Mouse (Mus musculus): ENCODE data around the gene Gprin2.
A peak's percentile ranks its signal among the peaks of the same experiment; 100 is the strongest.

Gprin2 gene

DNA sequence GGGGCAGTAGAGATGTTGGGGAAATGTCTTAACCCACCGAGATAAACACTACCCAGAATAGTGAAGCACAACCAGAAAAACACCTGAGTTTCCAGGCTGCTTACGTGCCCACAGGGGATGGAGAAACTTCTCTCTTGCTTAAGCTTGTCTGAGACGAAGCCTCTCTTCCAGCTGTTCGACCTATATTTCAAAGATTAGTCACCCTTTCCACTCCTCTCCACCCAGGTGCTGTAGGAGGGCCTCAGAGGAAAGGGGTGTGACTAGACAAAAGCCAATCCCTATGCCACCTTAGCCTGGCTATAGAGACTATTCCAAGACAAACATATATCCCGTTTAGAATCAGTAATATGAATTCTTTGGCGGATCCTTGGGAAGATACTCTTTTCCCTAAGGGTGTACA lies 6.5 kb upstream of the Gprin2 start:
- DNase-seq (ENCODE audit: low spot score in 2 of 2): no peak

GRCm38 (mm10) chr14:34200738-34201230 lies 669 bp downstream of the Gprin2 start:
- DNase-seq (ENCODE audit: low spot score in 2 of 2): no peak

DNA sequence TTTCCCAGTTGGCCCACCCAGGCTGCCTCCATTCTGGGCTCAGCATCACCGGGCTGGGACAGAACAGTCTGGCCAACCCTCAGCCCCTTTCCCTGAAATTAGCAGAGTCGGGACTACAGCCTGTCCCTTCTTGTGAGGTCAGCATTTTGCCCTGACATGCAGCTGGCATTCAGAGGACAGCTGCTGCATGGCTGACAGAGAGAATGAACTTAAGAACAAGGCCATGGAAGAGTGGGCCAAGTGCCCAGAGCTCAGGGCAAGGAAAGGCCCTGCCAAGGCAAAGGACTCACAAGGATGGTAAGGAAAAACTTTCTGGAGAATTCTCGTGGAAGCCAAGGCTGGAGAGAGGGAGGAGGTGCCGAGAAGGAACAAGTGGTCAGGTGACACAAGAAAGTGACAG lies 4.7 kb downstream of the Gprin2 start:
- no peak for DNase-seq (ENCODE audit: low spot score in 2 of 2)

DNA sequence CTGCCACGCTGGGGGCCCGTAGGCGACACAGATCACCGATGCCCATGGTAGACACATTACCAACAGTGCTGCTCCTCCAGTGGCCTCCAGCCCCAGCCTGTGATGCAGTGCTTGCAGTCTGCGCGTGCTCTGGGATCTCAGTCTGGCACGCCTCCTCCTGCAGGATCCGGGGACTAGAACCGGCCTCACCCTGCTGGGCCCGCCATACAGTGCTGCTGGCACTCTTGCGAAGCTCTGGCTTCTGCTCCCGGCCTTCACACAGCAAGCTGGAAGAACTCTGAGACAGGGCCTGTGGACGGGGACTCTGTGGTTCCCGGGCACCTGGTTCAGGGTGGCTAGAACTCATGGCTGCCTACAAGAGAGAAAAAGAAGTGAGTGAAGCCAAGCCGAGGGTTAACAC lies 6.0 kb downstream of the Gprin2 start:
- no peak for DNase-seq (ENCODE audit: low spot score in 2 of 2)

GRCm38 (mm10) chr14:34193879-34194278 lies 7.6 kb downstream of the Gprin2 start:
- DNase-seq (ENCODE audit: low spot score in 2 of 2): no peak

DNA sequence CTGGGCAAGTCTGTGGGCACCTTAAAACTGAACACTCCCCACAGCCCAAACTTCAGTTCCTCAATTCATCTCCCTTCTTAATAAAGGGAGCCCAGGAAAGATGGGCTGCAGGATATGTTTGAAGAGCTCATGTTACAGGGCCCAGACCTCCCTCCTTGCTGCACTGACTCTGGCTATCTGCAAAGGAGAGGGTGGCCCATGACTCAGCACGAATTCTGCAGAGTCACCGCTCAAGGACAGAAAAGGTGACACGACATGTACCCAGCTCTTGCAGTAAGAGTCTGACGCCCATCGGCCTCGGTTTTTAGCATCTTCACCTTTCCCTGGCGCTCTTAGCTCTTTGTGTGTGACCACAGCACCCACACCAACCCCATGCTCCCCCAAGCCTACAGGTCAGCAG lies 11.1 kb downstream of the Gprin2 start:
- no peak for DNase-seq (ENCODE audit: low spot score in 2 of 2)

GRCm38 (mm10) chr14:34188629-34189028 lies 12.8 kb downstream of the Gprin2 start:
- DNase-seq (ENCODE audit: low spot score in 2 of 2): peak in 1 of 2 experiments; percentile 16

DNA sequence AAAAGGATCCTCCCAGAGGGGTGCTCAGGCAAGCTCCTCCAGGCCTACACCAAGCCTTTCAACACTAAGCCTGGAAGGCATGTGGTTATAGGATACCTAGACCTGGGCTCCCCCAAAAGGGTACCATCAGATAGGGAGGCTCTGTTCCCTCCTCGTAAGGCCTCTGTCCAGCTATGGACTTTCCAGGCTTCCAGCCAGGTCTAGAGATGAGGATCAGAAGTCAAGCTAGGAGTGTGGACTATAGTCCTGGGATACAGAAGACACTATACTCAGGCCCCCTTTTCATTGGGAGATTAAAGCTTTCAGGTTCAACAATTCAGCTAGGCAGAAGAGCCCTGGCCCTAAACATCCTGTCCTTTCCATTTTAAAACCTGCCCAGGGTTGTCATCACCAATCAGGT lies 18.4 kb downstream of the Gprin2 start:
- no peak for DNase-seq (ENCODE audit: low spot score in 2 of 2)

DNA sequence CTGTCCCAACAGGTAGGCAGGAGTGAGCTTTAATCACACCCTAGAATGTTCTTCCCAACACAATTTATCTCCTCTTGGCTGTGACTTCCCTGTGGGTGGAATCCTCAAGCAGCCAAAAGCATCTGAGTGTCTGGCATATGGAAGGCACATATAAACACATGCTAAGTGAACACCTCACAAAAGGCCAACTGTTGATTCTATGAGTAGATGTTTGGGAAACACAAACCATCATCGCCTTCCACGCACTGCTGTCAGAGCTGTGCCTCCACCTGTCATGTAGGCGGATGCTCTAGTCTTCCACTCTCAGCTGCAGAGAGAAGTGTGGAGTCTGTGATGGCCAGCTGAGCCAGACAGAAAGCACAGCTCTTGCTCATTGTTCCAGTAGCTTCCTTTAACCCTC lies 22.1 kb downstream of the Gprin2 start:
- peak; percentile 24 to 50 for DNase-seq (ENCODE audit: low spot score in 2 of 2)

DNA sequence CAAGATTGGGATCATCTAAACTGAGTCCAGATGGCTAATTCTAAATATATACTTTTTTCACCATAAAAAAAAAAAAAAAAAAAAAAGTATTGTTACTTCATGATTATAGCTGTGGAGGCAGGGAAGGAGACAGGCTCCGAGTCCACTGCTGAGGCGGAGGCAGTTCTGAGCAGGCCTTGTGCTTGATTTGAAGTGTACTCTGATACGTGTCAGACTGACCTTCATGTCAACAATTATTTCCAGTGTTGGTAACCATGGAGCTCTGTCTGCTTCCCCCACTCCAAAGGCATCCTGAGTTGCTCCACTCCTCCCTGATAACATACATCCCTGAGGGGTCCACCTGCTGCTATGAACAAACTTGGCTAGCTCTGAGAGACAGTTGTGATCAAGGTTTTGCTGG lies 30.3 kb downstream of the Gprin2 start:
- DNase-seq (ENCODE audit: low spot score in 2 of 2): no peak

DNA sequence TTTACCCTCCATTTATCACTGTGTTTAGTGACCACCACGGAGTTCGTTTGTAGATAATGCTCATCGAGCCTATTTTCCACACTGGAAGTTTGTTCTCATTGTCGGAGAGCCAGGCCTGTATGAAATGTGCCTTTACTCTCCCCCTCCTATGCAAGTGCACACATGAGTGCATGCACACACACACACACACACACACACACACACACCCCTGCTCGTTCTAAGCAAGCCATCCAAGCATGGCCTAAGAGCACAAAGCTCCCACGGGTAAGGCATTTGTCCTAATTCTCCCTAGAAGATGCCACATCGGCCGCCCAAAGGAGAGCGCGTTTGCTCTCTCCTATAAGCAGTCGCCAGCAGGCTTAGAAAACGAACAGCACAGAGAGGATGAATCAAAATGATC lies 45.7 kb downstream of the Gprin2 start:
- DNase-seq (ENCODE audit: low spot score in 2 of 2): no peak

DNA sequence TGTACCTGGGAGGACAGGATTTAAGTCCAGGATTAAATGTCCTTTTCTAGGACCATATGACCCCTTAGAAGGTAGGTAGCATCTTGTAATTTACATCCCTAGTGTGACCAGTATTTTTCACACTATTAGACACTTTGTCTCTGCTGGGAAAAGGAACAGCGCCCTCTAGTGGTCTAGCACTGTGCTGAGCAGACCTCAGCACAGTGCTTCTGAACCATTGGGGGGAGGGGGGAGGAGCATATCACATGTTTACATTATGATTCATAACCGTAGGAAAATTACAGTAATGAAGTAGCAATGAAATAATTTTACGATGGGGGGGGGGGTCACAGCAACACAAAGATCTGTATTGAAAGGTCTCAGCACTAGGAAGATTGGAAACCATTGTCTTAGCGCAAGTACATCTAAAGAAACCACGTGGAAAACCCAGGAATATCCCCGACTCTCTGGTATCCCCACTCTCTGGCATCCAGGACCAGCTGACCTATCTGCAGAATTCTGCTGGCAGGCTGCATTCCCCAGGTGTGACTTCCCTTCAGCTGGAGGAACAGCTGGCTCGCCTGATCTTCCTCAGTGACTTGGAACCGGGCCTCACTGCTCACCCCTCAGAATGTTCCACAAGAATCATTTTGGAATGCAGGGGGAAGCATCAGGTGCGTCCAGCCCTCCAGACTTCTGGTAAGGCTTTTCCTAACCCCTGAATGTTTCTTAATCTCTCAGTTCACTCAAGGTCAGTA lies 46.7 kb downstream of the Gprin2 start:
- no peak for DNase-seq (ENCODE audit: low spot score in 2 of 2)

GRCm38 (mm10) chr14:34152342-34152741 lies 49.1 kb downstream of the Gprin2 start, which contains the start of gene Npy4r:
Gene Npy4r, minus strand, starts transcription at chr14:34152489.
- no peak for DNase-seq (ENCODE audit: low spot score in 2 of 2)

- DNase-seq (ENCODE audit: low spot score in 2 of 2): no peak
These were observed 58.5 kb downstream of the Gprin2 start for GRCm38 (mm10) chr14:34142915-34143314.

DNA sequence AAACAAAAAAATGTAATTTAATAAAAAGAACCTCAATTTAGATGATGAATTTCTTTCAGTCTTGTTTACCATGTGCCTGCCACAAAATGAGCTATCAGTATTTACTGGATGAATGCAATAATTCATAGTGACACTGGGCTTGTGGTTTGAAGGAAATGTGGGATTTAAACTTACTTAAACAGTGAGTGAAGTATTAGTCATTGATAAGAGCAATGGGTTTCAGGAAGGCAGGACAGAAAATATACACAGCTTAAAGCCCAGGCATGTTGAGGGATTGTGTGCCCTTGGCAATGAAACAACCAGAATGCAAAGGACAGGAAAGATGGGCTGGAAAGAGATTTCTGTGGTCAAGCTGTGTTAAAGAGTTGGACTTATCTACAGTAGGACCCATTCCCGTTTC lies 59.1 kb downstream of the Gprin2 start:
- no peak for DNase-seq (ENCODE audit: low spot score in 2 of 2)

GRCm38 (mm10) chr14:34139671-34140664 lies 61.5 kb downstream of the Gprin2 start:
- no peak for DNase-seq (ENCODE audit: low spot score in 2 of 2)

Data from frontal cortex, postnatal 25 days (tissue).